Mouse (Mus musculus): Measurements from ENCODE around the gene Wdr78. TPM values are rescaled to one million over a fixed set of nuclear protein-coding genes. Genes with fewer than 3 reads are reported as not detected.

The Wdr78 gene
- total RNA-seq (2015; ENCODE audit: low replicate concordance) (0.72 and 1.7 TPM in 2 replicates), total RNA-seq (2017; ENCODE audit: low replicate concordance) (1.6 and 4.2 TPM in 2 replicates)

GRCm38 (mm10) chr4:103114184-103115111 is at the start of gene Wdr78, which contains the start of gene Mier1:
Gene Wdr78 (minus strand): TSS chr4:103114555.
Gene Mier1 (plus strand): TSS chr4:103114390.
- peak; percentile 91 for ATAC-seq (replicated peaks; ENCODE audit: low FRiP score, poor library complexity, severe bottlenecking)

DNA sequence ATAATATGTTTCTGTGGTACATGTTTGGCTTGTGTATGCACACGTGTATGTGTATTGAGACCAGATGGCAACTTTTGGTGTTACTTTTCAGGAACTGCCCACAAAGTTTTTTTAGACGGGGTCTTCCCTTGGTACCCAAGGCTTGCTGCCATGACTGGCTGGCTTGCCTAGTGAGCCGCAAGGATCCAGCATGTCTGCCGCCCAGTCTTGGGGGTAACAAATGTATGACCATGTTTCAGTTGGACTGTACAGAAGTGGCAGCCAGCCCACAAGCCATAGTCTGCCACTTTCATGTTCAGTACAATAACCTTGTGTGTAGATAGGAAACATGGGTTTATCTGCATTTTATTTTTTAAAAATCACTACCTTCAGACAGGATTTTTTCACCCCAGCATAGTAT is 44.4 kb upstream of the Wdr78 start:
- ATAC-seq (replicated peaks; ENCODE audit: low FRiP score, poor library complexity, severe bottlenecking) = no peak

GRCm38 (mm10) chr4:103151946-103152345 is 37.6 kb upstream of the Wdr78 start:
- ATAC-seq (replicated peaks; ENCODE audit: low FRiP score, poor library complexity, severe bottlenecking) = no peak

DNA sequence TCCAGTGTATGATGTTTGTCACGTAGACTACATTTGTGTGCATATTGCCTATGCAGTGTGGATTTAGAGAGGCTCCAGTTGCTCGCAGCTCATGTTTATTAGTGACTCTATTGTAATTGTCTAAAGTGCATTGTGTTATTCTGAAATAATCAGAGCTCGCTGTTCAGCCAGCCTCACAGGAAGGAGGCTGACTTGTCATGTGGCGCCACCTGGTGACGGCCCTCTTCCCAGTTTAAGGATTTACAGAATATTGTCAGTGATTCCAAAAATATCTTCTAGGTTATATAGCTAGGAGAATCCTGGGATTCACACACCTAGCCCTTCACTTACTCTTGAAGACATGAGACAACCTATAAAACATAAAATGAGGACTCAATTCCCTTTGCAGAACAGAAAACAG is 32.0 kb upstream of the Wdr78 start:
- ATAC-seq (replicated peaks; ENCODE audit: low FRiP score, poor library complexity, severe bottlenecking) = 0 out of 2 replicates have a peak, but pooled peaks have one; percentile 56

- no peak for ATAC-seq (replicated peaks; ENCODE audit: low FRiP score, poor library complexity, severe bottlenecking)
Measured at GRCm38 (mm10) chr4:103136946-103137345, 22.6 kb upstream of the Wdr78 start.

- no peak for ATAC-seq (replicated peaks; ENCODE audit: low FRiP score, poor library complexity, severe bottlenecking)
Measured at GRCm38 (mm10) chr4:103126533-103126932, 12.2 kb upstream of the Wdr78 start.

GRCm38 (mm10) chr4:103123606-103124005 is 9.3 kb upstream of the Wdr78 start:
- no peak for ATAC-seq (replicated peaks; ENCODE audit: low FRiP score, poor library complexity, severe bottlenecking)

DNA sequence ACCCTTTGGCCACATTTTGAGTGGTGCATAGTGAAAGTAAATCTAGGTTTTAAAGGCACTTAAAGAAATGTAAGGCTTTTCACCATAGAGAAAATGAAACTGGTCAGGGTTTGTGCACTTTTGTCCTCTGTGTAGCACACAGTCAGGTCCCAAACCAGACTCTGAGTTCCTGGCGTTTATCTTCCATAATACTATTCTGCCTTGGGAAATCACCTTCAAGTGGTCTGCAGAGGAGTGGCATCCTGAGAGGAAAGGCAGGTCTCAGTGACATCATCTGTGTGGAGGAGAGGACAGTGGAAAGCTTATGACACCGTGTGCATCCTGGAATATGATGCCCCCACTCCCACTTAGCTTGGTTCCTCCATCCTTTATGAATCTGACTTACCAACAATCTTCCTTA is 8.7 kb upstream of the Wdr78 start:
- ATAC-seq (replicated peaks; ENCODE audit: low FRiP score, poor library complexity, severe bottlenecking) = 0 out of 2 replicates have a peak, but pooled peaks have one; percentile 32

GRCm38 (mm10) chr4:103120874-103121389 is 6.6 kb upstream of the Wdr78 start:
- peak; percentile 49 for ATAC-seq (replicated peaks; ENCODE audit: low FRiP score, poor library complexity, severe bottlenecking)

DNA sequence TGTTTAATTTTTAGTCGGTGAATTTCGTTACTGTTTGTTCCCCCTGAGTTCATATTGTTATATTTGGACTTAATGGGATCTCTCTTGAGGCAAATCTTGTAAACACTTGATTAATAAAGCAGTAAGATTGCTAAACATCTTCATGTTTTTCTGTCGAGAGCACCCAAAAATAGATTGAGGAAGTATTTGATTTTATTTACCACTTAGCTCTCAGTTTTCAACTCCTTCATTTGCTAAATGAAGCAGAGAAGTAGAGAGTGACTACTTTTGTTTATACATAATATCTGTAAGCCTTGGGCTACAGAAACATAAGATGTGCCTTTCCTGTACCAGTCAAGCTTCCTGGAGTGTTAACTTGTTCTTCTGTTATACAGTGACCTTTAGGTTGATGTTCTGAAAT is 6.0 kb upstream of the Wdr78 start:
- ATAC-seq (replicated peaks; ENCODE audit: low FRiP score, poor library complexity, severe bottlenecking) = no peak

DNA sequence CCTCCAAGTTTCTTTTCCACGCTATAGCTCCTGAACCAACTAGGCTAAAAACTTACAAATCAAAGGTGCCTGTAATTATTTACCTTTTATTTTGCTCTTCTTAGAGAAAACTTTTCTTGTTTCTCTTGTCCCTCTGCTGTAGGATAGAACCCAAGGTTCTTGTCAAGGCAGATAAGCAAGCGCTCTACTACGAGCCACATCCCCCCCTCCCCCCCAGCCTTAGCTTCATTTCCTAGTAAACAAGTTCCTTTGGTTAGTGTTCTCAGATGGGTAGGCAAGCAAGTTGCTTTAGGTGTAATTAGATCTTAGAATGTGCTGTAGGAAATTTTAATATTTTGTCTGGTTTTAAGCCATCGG is 5.7 kb upstream of the Wdr78 start:
- peak; percentile 44 for ATAC-seq (replicated peaks; ENCODE audit: low FRiP score, poor library complexity, severe bottlenecking)

GRCm38 (mm10) chr4:103119229-103120027 is 5.1 kb upstream of the Wdr78 start:
- peak; percentile 49 for ATAC-seq (replicated peaks; ENCODE audit: low FRiP score, poor library complexity, severe bottlenecking)

GRCm38 (mm10) chr4:103118888-103119228 is 4.5 kb upstream of the Wdr78 start:
- ATAC-seq (replicated peaks; ENCODE audit: low FRiP score, poor library complexity, severe bottlenecking) = no peak

DNA sequence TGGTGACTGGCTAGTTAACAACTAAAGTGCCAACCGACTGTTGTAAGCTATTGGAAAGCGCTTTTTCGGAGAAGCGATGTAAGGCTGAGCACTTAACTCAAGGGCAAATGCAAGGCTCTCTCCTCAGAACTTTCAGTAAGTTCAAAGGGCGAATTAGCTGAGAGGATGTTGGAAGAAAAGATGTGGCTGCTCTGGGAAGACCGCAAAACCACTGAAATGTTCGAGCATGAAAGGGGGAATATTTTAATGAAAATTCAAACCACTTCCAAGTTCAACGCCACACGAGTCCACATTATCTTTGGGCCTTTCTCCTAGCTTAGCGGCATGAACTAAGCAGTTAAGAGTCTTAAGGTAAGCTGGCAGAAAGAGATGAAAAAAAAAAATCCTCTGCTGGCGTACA is 953 bp downstream of the Wdr78 start:
- ATAC-seq (replicated peaks; ENCODE audit: low FRiP score, poor library complexity, severe bottlenecking) = no peak

DNA sequence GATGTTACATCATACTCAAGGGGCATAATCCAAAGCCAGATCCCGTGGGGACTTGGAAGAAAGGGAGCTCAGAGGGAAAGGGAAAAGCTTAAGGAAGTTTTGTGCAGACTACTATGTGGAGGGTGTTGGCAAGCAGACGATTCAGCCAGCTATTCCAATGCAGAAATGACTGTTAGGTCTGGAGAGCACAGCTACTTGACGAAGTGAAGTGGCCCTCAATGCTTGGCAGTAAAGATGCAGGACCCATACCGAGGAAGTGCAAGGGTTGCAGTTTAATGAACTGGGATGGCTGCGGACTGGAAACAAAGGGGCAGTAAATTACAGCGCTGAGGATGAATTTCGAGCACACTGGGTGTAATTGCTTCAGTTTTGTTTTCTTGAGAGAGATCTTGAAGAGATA is 1.7 kb downstream of the Wdr78 start:
- no peak for ATAC-seq (replicated peaks; ENCODE audit: low FRiP score, poor library complexity, severe bottlenecking)

DNA sequence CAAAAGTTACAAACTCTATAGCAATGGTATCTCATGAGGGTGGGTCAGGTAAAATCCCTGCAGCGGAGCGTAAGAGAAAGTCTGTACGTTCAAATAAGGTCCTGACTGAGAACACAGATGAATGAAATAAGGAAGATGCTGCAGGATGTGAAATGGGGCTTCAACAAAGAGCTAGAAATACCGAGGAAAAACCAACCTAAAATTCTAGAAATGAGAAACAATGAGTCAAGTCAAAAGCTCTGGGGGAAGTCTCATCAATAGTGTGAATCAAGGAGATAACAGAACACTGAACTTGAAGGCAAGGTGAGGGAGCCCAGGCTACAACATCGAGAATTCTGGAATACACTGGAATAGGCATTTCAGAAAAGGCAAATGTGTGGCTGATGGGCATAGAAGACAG is 15.8 kb downstream of the Wdr78 start:
- no peak for ATAC-seq (replicated peaks; ENCODE audit: low FRiP score, poor library complexity, severe bottlenecking)

- no peak for ATAC-seq (replicated peaks; ENCODE audit: low FRiP score, poor library complexity, severe bottlenecking)
Measured at GRCm38 (mm10) chr4:103095921-103096320, 18.4 kb downstream of the Wdr78 start.

DNA sequence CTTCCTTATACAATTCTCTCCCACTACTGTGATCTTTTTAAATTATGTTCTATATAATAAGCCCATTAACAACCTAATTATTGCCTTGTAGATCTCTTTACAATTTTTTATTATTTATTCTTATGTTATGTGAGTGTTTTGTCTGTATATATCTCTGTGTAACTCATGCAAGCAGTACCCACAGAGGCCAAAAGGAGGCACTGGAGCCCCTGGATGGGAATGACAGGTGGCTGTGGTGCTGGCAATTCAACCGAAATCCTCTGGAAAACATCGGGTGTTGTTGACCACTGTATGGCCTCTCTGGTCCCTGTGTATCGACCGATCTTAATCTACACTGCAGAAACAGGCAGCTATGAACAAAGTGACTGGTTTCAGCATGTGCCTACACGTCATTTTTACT is 29.1 kb downstream of the Wdr78 start:
- ATAC-seq (replicated peaks; ENCODE audit: low FRiP score, poor library complexity, severe bottlenecking) = no peak

GRCm38 (mm10) chr4:103070631-103071030 is 43.7 kb downstream of the Wdr78 start:
- no peak for ATAC-seq (replicated peaks; ENCODE audit: low FRiP score, poor library complexity, severe bottlenecking)

- no peak for ATAC-seq (replicated peaks; ENCODE audit: low FRiP score, poor library complexity, severe bottlenecking)
Measured at GRCm38 (mm10) chr4:103067906-103068655, 46.3 kb downstream of the Wdr78 start.
